Mouse (Mus musculus): ENCODE data around the gene Scn8a. TPM values are rescaled to one million over a fixed set of nuclear protein-coding genes. Genes with fewer than 3 reads are reported as not detected.

Gene Scn8a
- polyA plus RNA-seq, 1 experiment from 2014 or later = 1.2 TPM

DNA sequence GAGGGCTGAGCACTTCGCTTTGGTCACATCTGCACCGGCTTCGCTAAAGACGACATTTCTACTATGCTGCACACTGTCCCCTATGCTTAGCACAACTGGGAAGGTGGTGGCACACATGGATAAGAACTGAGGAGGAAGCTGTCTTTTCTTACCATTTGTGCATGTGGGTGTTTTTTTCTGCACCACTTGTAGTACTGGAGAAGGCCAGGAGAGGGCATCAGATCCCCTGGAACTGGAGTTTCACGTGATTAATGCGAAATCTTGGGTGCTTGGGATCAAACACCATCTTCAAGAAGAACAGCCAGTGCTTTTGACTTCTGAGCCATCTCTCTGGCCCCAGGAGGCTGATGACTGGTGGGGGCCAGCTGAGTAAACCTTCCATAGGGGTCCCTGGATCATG is 39.0 kb upstream of the Scn8a start:
- WGBS = 54% methylated on average over 6 of the region's 6 CpGs
- H3K27me3 ChIP-seq (replicated peaks; ENCODE audit: insufficient read depth, low read length) = no peaks in the 10 kb centered on the region

GRCm38 (mm10) chr15:100832144-100832543 is 37.5 kb upstream of the Scn8a start:
- Histone ChIP-seq H3K4me1 (ENCODE audit: insufficient read depth, low read depth, low read length) (no peaks in the 10 kb centered on the region), H3K9me3 (ENCODE audit: low read length) (no peaks in the 10 kb centered on the region), H3K36me3 (ENCODE audit: insufficient read depth, low read length) (no peaks in the 10 kb centered on the region), H3K27me3 (replicated peaks; ENCODE audit: insufficient read depth, low read length) (no peaks in the 10 kb centered on the region), H3K27ac (ENCODE audit: low read length) (no peak overlapping the region), H3K9ac (replicated peaks; ENCODE audit: low read depth) (no peak overlapping the region), H3K4me3 (ENCODE audit: low read depth, low read length) (no peak overlapping the region), H3K4me2 (replicated peaks; ENCODE audit: low read depth, low read length) (no peak overlapping the region)
- 88% methylated on average over 8 of the region's 8 CpGs for WGBS
- no peak for TF ChIP-seq CTCF (IDR thresholded peaks at IDR 0.05)
- no peak for TF ChIP-seq EP300 (IDR thresholded peaks at IDR 0.05)
- ATAC-seq (no peak), DNase-seq (ENCODE audit: low spot score) (no peak)

More for the DNA sequence above, 39.0 kb upstream of the Scn8a start:
- H3K36me3 ChIP-seq (ENCODE audit: insufficient read depth, low read length) = no peaks in the 10 kb centered on the region
- no peaks in the 10 kb centered on the region for H3K9me3 ChIP-seq (ENCODE audit: low read length)
- H3K4me2 ChIP-seq (replicated peaks; ENCODE audit: low read depth, low read length) = no peak overlapping the region
- DNase-seq (ENCODE audit: low spot score) = no peak
- no peak overlapping the region for H3K27ac ChIP-seq (ENCODE audit: low read length)
- TF ChIP-seq EP300 (IDR thresholded peaks at IDR 0.05) (no peak), CTCF (IDR thresholded peaks at IDR 0.05) (peak; percentile 56)
- no peak overlapping the region for H3K4me3 ChIP-seq (ENCODE audit: low read depth, low read length)
- ATAC-seq = no peak
- H3K9ac ChIP-seq (replicated peaks; ENCODE audit: low read depth) = no peak overlapping the region
- H3K4me1 ChIP-seq (ENCODE audit: insufficient read depth, low read depth, low read length) = no peaks in the 10 kb centered on the region

DNA sequence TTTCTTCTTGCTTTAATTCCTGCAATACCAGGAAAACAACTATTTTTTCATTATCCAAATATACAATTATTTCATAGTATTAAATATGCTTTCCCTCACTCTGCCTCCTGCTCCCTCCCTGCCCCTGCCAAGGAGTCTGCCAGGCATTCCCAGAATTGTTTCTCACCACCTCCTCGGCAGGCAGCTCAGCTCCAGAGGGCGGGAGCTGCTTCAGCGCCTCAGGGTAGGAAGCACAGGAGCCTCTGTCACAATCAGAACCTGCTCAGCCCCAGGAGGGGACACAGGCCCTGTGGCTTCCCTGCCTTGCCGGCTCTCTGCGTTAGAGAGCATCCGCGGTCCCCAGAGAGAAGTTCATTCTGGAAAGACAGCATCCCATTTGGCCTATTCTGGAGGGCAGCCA is 36.9 kb upstream of the Scn8a start:
- no peak overlapping the region for H3K4me3 ChIP-seq (ENCODE audit: low read depth, low read length)
- H3K27ac ChIP-seq (ENCODE audit: low read length) = no peak overlapping the region
- no peaks in the 10 kb centered on the region for H3K27me3 ChIP-seq (replicated peaks; ENCODE audit: insufficient read depth, low read length)
- H3K36me3 ChIP-seq (ENCODE audit: insufficient read depth, low read length) = no peaks in the 10 kb centered on the region
- no peaks in the 10 kb centered on the region for H3K9me3 ChIP-seq (ENCODE audit: low read length)
- no peak for ATAC-seq
- no peak overlapping the region for H3K4me2 ChIP-seq (replicated peaks; ENCODE audit: low read depth, low read length)
- no peaks in the 10 kb centered on the region for H3K4me1 ChIP-seq (ENCODE audit: insufficient read depth, low read depth, low read length)
- no peak for DNase-seq (ENCODE audit: low spot score)
- 23% methylated on average over 7 of the region's 7 CpGs for WGBS
- H3K9ac ChIP-seq (replicated peaks; ENCODE audit: low read depth) = no peak overlapping the region
- no peak for TF ChIP-seq EP300 (IDR thresholded peaks at IDR 0.05)
- TF ChIP-seq CTCF (IDR thresholded peaks at IDR 0.05) = no peak

- no peak for TF ChIP-seq EP300 (IDR thresholded peaks at IDR 0.05)
- TF ChIP-seq CTCF (IDR thresholded peaks at IDR 0.05) = no peak
- ATAC-seq (no peak), DNase-seq (ENCODE audit: low spot score) (no peak)
- H3K27me3 ChIP-seq (replicated peaks; ENCODE audit: insufficient read depth, low read length) = no peaks in the 10 kb centered on the region
- no peaks in the 10 kb centered on the region for H3K4me1 ChIP-seq (ENCODE audit: insufficient read depth, low read depth, low read length)
- H3K9me3 ChIP-seq (ENCODE audit: low read length) = no peaks in the 10 kb centered on the region
- WGBS = 75% methylated on average over 8 of the region's 8 CpGs
- no peak overlapping the region for H3K4me2 ChIP-seq (replicated peaks; ENCODE audit: low read depth, low read length)
- H3K9ac ChIP-seq (replicated peaks; ENCODE audit: low read depth) = no peak overlapping the region
- no peak overlapping the region for H3K4me3 ChIP-seq (ENCODE audit: low read depth, low read length)
- no peaks in the 10 kb centered on the region for H3K36me3 ChIP-seq (ENCODE audit: insufficient read depth, low read length)
- no peak overlapping the region for H3K27ac ChIP-seq (ENCODE audit: low read length)
Observed at GRCm38 (mm10) chr15:100836729-100837128, 32.9 kb upstream of the Scn8a start.

- H3K27ac ChIP-seq (ENCODE audit: low read length) = no peak overlapping the region
- ATAC-seq (peak; percentile 54), DNase-seq (ENCODE audit: low spot score) (peak; percentile 78)
- H3K36me3 ChIP-seq (ENCODE audit: insufficient read depth, low read length) = no peaks in the 10 kb centered on the region
- no peak overlapping the region for H3K4me2 ChIP-seq (replicated peaks; ENCODE audit: low read depth, low read length)
- H3K9me3 ChIP-seq (ENCODE audit: low read length) = no peaks in the 10 kb centered on the region
- H3K4me3 ChIP-seq (ENCODE audit: low read depth, low read length) = no peak overlapping the region
- H3K4me1 ChIP-seq (ENCODE audit: insufficient read depth, low read depth, low read length) = no peaks in the 10 kb centered on the region
- H3K9ac ChIP-seq (replicated peaks; ENCODE audit: low read depth) = no peak overlapping the region
- TF ChIP-seq CTCF (IDR thresholded peaks at IDR 0.05) (peak; percentile 70), EP300 (IDR thresholded peaks at IDR 0.05) (no peak)
- H3K27me3 ChIP-seq (replicated peaks; ENCODE audit: insufficient read depth, low read length) = no peaks in the 10 kb centered on the region
- 38% methylated on average over 12 of the region's 12 CpGs for WGBS
Observed at GRCm38 (mm10) chr15:100838607-100839207, 31.0 kb upstream of the Scn8a start.

GRCm38 (mm10) chr15:100844336-100844735 is 25.3 kb upstream of the Scn8a start:
- H3K4me3 ChIP-seq (ENCODE audit: low read depth, low read length) = no peak overlapping the region
- H3K36me3 ChIP-seq (ENCODE audit: insufficient read depth, low read length) = no peaks in the 10 kb centered on the region
- H3K4me2 ChIP-seq (replicated peaks; ENCODE audit: low read depth, low read length) = no peak overlapping the region
- 59% methylated on average over 7 of the region's 7 CpGs for WGBS
- H3K9me3 ChIP-seq (ENCODE audit: low read length) = no peaks in the 10 kb centered on the region
- H3K27ac ChIP-seq (ENCODE audit: low read length) = peak overlapping the region; percentile 49; the same call in 1 of the 2 replicates
- TF ChIP-seq CTCF (IDR thresholded peaks at IDR 0.05) (no peak), EP300 (IDR thresholded peaks at IDR 0.05) (no peak)
- no peak overlapping the region for H3K9ac ChIP-seq (replicated peaks; ENCODE audit: low read depth)
- H3K27me3 ChIP-seq (replicated peaks; ENCODE audit: insufficient read depth, low read length) = no peaks in the 10 kb centered on the region
- H3K4me1 ChIP-seq (ENCODE audit: insufficient read depth, low read depth, low read length) = no peaks in the 10 kb centered on the region
- ATAC-seq = no peak
- no peak for DNase-seq (ENCODE audit: low spot score)

Measured in lung, postnatal 0 days (tissue).